Mouse (Mus musculus) liver, embryonic 11.5 days (tissue): Measurements from ENCODE around the gene Asb5. TPM values are rescaled to one million over a fixed set of nuclear protein-coding genes. Genes with fewer than 3 reads are reported as not detected.

Experiments used
- ATAC-seq: fragments of 200-750 bp; cut with Nextera tagmentation; replicated peaks from 2 replicates; pipeline ENCODE4 v1.8.0; 2017; ENCODE audit warnings: moderate number of reproducible peaks, mild to moderate bottlenecking, moderate TSS enrichment, moderate library complexity; ENCODE audit not compliant: low FRiP score
- DNase-seq: peaks from one replicate; pipeline ENCODE4 v3.0.0-alpha.2; 2017; ENCODE audit warnings: low spot score
- H3K27ac ChIP-seq: fragments of 300-500 bp; sonication (generic); 2 replicates; pipeline ENCODE4 v1.5.1; 2014; ENCODE audit warnings: mild to moderate bottlenecking, low read depth, low read length, control low read depth
- H3K27me3 ChIP-seq: fragments of 300-500 bp; sonication (generic); replicated peaks from 2 replicates; pipeline ENCODE4 v1.6.1; 2014; ENCODE audit warnings: low read length, mixed read lengths; ENCODE audit not compliant: control insufficient read depth, insufficient read depth
- H3K36me3 ChIP-seq: fragments of 300-500 bp; sonication (generic); 2 replicates; pipeline ENCODE4 v1.6.1; 2014; ENCODE audit warnings: mild to moderate bottlenecking, low read length, moderate library complexity, mixed read lengths; ENCODE audit not compliant: control insufficient read depth, insufficient read depth
- H3K4me1 ChIP-seq: fragments of 300-500 bp; sonication (generic); replicated peaks from 2 replicates; pipeline ENCODE4 v1.6.1; 2014; ENCODE audit warnings: low read length, mixed read lengths; ENCODE audit not compliant: control insufficient read depth, insufficient read depth
- H3K4me2 ChIP-seq: fragments of 300-500 bp; sonication (generic); 2 replicates; pipeline ENCODE4 v1.6.1; 2014; ENCODE audit warnings: mild to moderate bottlenecking, control low read depth, moderate library complexity
- H3K4me3 ChIP-seq: fragments of 300-500 bp; sonication (generic); 2 replicates; pipeline ENCODE4 v1.5.1; 2014; ENCODE audit warnings: low read depth, low read length, control low read depth
- H3K9ac ChIP-seq: fragments of 300-500 bp; sonication (generic); 2 replicates; pipeline ENCODE4 v1.6.1; 2014; ENCODE audit warnings: low read depth, low read length, control low read depth
- H3K9me3 ChIP-seq: fragments of 300-500 bp; sonication (generic); 2 replicates; pipeline ENCODE4 v1.6.1; 2016; ENCODE audit warnings: low read length, inconsistent platforms, mixed read lengths; ENCODE audit not compliant: control insufficient read depth
- WGBS: fragments of 180-500 bp; shearing (Covaris S2); extraction: QIAGEN DNeasy Blood & Tissue Kit; methylation state at CpG from one replicate; pipeline ENCODE4 v1.1.7; 2014; 5-methylcytosine and 5-hydroxymethylcytosine counted together
- polyA plus RNA-seq: library from polyadenylated mRNA; unstranded; fragments of >200 nt; fragmentation: Nextera tagmentation; extraction: Ambion mirVana; gene quantifications from 2 replicates; pipeline ENCODE4 v1.2.1, GENCODE M21; 2014

Gene Asb5
- polyA plus RNA-seq, 1 experiment from 2014 or later, result 6.2 TPM

- H3K27ac ChIP-seq, result no peak overlapping the region
- H3K4me1 ChIP-seq, result no peaks in the 10 kb centered on the region
- no peaks in the 10 kb centered on the region for H3K27me3 ChIP-seq
- no peak overlapping the region for H3K9ac ChIP-seq
- no peak for DNase-seq
- 66% methylated on average over 2 of the region's 2 CpGs for WGBS
- ATAC-seq, result no peak
- H3K4me3 ChIP-seq, result no peak overlapping the region
- H3K36me3 ChIP-seq, result no peaks in the 10 kb centered on the region
- no peak overlapping the region for H3K4me2 ChIP-seq
- H3K9me3 ChIP-seq, result no peaks in the 10 kb centered on the region
These were observed 25.5 kb downstream of the Asb5 start for GRCm38 (mm10) chr8:54554921-54555320.

GRCm38 (mm10) chr8:54562137-54562536, 32.8 kb downstream of the Asb5 start:
- DNase-seq (no peak), ATAC-seq (no peak)
- Histone ChIP-seq H3K4me1 (no peaks in the 10 kb centered on the region), H3K36me3 (no peaks in the 10 kb centered on the region), H3K4me2 (no peak overlapping the region), H3K27ac (no peak overlapping the region), H3K9ac (no peak overlapping the region), H3K9me3 (no peaks in the 10 kb centered on the region), H3K4me3 (no peak overlapping the region), H3K27me3 (no peaks in the 10 kb centered on the region)
- WGBS, result 55% methylated on average over 4 of the region's 4 CpGs

GRCm38 (mm10) chr8:54565181-54565580, 35.8 kb downstream of the Asb5 start:
- Histone ChIP-seq H3K9ac (no peak overlapping the region), H3K27me3 (no peaks in the 10 kb centered on the region), H3K27ac (no peak overlapping the region), H3K4me1 (no peaks in the 10 kb centered on the region), H3K4me2 (no peak overlapping the region), H3K36me3 (no peaks in the 10 kb centered on the region), H3K9me3 (no peaks in the 10 kb centered on the region), H3K4me3 (no peak overlapping the region)
- ATAC-seq (no peak), DNase-seq (no peak)
- WGBS, result 95% methylated on average over 1 of the region's 1 CpGs

GRCm38 (mm10) chr8:54565603-54566260, 36.4 kb downstream of the Asb5 start:
- Histone ChIP-seq H3K4me1 (no peaks in the 10 kb centered on the region), H3K27me3 (no peaks in the 10 kb centered on the region), H3K36me3 (no peaks in the 10 kb centered on the region), H3K9me3 (no peaks in the 10 kb centered on the region), H3K4me3 (no peak overlapping the region), H3K9ac (no peak overlapping the region), H3K27ac (no peak overlapping the region), H3K4me2 (no peak overlapping the region)
- ATAC-seq (no peak), DNase-seq (no peak)
- 84% methylated on average over 7 of the region's 7 CpGs for whole genome bisulfite sequencing

GRCm38 (mm10) chr8:54567168-54567567, 37.8 kb downstream of the Asb5 start:
- Histone ChIP-seq H3K4me3 (no peak overlapping the region), H3K27ac (no peak overlapping the region), H3K27me3 (no peaks in the 10 kb centered on the region), H3K4me1 (no peaks in the 10 kb centered on the region), H3K4me2 (no peak overlapping the region), H3K9me3 (no peaks in the 10 kb centered on the region), H3K36me3 (no peaks in the 10 kb centered on the region), H3K9ac (no peak overlapping the region)
- DNase-seq (no peak), ATAC-seq (no peak)
- 66% methylated on average over 2 of the region's 2 CpGs for WGBS

- Histone ChIP-seq H3K9me3 (no peaks in the 10 kb centered on the region), H3K4me1 (no peaks in the 10 kb centered on the region), H3K4me2 (no peak overlapping the region), H3K27ac (no peak overlapping the region), H3K9ac (no peak overlapping the region), H3K4me3 (no peak overlapping the region), H3K27me3 (no peaks in the 10 kb centered on the region), H3K36me3 (no peaks in the 10 kb centered on the region)
- 70% methylated on average over 15 of the region's 15 CpGs for WGBS
- no peak for ATAC-seq
- no peak for DNase-seq
These were observed 41.5 kb downstream of the Asb5 start for GRCm38 (mm10) chr8:54570618-54571609.

- no peaks in the 10 kb centered on the region for H3K9me3 ChIP-seq
- H3K9ac ChIP-seq, result no peak overlapping the region
- 73% methylated on average over 3 of the region's 3 CpGs for WGBS
- ATAC-seq (no peak; the same call in 1 of the 2 replicates), DNase-seq (no peak)
- no peak overlapping the region for H3K4me2 ChIP-seq
- H3K27ac ChIP-seq, result no peak overlapping the region
- no peaks in the 10 kb centered on the region for H3K4me1 ChIP-seq
- no peaks in the 10 kb centered on the region for H3K27me3 ChIP-seq
- H3K36me3 ChIP-seq, result no peaks in the 10 kb centered on the region
- H3K4me3 ChIP-seq, result no peak overlapping the region
These were observed 52.1 kb downstream of the Asb5 start for GRCm38 (mm10) chr8:54581436-54581835.

- Histone ChIP-seq H3K4me3 (no peak overlapping the region), H3K27me3 (no peaks in the 10 kb centered on the region), H3K9me3 (no peaks in the 10 kb centered on the region), H3K4me1 (no peaks in the 10 kb centered on the region), H3K4me2 (no peak overlapping the region), H3K27ac (no peak overlapping the region), H3K9ac (no peak overlapping the region), H3K36me3 (no peaks in the 10 kb centered on the region)
- 50% methylated on average over 1 of the region's 1 CpGs for WGBS
- ATAC-seq (no peak), DNase-seq (no peak)
These were observed 53.5 kb downstream of the Asb5 start for GRCm38 (mm10) chr8:54582886-54583285.
